Mouse (Mus musculus) cerebral cortex, adult 2 months (tissue): ENCODE results near the gene Rbm4b.

ENCODE experiments used
- WGBS: fragments of 180-500 bp; shearing (Covaris S2); methylation state at CpG from one replicate; pipeline ENCODE4 v1.1.7; 2018; 5-methylcytosine and 5-hydroxymethylcytosine counted together

Rbm4b gene

DNA sequence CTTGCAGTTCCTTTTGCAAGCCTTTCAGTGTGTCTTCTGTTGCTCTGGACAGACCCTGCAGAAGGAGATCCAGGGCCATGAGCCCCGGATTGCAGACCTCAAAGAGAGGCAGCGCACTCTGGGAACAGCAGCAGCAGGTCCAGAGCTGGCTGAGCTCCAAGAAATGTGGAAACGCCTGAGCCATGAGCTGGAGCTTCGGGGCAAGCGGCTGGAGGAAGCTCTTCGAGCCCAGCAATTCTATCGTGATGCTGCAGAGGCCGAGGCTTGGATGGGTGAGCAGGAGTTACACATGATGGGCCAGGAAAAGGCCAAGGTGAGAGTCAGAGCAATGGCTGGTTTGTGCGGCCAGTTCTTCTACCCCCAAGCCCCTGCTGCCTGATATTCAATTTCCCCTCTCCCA is 11.2 kb upstream of the Rbm4b start:
- WGBS: 29% methylated on average over 9 of the region's 9 CpGs

DNA sequence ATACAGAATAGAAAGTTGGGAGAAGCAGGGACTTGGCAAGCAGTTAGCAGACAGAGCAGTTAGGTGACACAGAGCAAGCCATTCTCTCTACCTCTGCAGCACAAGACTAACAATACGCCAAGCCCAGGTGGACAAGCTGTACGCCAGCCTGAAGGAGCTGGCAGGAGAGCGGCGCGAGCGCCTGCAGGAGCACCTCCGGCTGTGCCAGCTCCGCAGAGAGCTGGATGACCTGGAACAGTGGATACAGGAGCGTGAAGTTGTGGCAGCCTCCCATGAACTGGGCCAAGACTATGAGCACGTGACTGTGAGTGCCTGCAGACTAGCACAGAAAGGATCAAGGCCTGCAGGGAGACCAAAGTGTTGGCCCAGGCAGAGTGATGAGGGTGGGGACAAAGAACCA is 10.6 kb upstream of the Rbm4b start:
- WGBS: 65% methylated on average over 10 of the region's 10 CpGs

DNA sequence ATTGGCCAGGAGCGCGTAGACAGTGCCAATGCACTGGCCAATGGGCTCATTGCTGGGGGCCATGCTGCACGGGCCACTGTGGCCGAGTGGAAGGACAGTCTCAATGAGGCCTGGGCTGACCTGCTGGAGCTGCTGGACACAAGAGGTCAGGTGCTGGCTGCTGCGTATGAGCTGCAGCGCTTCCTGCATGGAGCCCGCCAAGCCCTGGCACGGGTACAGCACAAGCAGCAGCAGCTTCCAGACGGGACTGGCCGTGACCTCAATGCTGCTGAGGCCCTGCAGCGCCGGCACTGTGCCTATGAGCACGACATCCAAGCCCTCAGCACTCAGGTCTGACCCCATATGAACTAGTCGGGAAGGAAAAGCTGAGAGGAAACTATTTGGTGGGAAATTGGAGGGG is 9.7 kb upstream of the Rbm4b start:
- WGBS: 53% methylated on average over 14 of the region's 14 CpGs

DNA sequence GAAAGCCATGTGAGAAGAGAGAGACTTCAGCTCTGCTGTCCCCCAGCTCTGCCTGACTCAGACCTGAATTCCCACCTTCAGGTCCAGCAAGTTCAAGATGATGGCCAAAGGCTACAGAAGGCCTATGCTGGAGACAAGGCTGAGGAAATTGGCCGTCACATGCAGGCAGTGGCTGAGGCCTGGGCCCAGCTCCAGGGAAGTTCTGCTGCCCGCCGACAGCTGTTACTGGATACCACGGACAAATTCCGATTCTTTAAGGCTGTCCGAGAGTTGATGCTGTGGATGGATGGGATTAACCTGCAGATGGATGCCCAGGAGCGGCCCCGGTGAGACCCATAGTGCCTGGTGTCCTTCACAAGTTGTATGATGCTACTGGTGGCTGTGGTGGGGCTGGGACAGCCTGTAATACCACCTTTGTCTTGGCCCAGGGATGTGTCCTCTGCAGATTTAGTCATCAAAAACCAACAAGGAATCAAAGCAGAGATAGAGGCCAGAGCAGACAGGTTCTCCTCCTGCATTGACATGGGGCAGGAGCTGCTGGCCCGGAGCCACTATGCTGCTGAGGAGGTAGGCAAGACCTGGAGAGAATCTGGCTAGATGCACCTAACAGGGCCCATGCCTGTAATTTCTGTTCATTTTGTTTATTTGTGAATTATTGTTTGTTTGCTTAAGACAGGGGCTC is 8.5 kb upstream of the Rbm4b start:
- 68% methylated on average over 9 of the region's 9 CpGs for WGBS

DNA sequence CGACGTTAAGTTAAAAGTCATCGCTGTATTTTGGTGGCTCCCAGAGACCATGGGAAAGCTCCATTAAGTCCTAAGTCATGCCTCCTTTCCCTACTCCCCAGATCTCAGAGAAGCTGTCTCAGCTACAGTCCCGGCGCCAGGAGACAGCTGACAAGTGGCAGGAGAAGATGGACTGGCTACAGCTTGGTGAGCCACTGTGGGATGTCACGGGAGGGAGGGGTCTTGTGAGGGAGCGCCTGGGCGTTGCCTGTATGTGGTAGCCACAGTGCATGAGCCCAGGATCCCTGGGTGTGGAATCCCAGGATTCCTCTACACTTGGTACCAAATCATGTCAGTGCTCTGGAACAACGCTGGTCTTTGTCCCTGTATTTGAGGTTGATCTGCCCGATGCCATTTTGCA is 7.8 kb upstream of the Rbm4b start:
- 80% methylated on average over 10 of the region's 10 CpGs for WGBS

DNA sequence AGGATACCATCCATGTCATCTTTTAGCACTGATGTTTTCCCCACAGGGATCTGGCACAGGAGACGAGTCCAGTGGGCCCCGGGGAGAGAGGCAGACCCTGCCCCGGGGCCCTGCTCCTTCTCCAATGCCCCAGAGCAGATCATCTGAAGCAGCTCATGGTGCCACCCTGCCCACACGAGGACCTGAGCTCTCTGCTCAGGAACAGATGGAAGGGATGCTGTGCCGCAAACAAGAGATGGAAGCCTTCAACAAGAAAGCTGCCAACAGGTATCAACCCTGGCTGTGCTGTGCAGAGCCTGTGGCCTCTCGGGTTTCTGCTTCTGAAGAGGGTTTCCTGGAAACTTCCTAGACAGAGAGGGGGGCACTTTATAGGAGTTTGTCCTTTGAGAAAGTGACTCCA is 6.3 kb upstream of the Rbm4b start:
- WGBS: 63% methylated on average over 6 of the region's 6 CpGs

DNA sequence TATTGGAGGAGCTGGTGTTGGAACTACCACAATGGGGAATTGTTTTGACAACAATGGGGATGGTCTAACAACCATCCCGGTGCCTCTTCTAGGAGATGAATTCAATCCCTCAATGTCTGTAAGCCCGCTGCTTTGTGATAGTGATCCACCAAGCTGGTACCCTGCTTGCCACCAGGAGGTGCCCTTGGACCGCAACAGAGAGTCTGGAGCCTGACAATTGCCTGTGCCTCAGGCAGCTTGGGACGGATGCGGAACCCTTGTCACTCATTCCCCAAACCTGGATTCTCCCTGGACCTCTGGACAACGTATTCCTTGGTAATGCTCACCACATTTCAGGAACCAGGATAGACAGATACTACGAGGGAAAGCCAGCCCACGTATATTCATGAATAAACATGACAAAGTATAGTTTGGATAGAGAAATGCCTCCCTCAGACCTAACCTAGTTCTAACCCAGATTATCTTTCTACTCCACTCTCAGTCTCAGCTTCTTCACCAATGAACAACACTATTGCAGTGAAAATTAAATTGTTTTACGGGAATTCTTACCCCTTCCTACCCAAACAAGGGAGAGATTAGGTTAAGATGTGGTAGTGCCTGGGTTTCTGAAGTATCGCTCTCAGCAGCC is 618 bp upstream of the Rbm4b start:
- WGBS: 0% methylated on average over 10 of the region's 10 CpGs

DNA sequence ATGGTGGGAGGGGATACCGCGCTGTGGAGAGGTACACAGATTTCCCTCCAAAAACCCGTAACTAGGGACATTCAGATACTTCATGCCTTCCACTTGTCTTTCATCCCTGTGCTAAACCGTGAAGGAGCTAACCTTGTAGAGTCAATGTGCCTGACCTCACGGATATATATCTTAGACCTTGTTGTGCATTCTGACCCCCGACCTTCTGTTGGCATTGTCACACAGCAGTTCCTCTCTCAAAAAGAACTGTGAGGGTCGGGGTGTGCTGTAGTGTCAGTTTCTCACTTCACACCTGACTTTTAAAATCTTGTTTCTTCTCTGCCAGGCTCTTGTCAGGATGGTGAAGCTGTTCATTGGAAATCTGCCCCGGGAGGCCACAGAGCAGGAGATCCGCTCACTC is 624 bp downstream of the Rbm4b start:
- WGBS: 3% methylated on average over 9 of the region's 9 CpGs

DNA sequence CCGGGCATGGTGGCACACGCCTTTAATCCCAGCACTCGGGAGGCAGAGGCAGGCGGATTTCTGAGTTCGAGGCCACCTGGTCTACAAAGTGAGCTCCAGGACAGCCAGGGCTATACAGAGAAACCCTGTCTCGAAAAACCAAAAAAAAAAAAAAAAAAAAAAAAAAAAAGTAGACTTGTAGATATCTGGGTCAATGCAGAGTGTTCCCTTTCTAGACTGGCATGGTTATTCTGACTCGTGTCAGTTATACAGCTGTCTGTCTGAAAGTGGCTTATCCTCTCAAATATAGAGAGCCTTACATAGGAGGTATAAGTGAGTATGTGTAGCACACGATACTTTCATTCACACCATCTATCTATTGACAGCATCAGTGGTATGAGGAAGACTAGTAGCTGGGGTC is 4.2 kb downstream of the Rbm4b start:
- 78% methylated on average over 8 of the region's 8 CpGs for WGBS

DNA sequence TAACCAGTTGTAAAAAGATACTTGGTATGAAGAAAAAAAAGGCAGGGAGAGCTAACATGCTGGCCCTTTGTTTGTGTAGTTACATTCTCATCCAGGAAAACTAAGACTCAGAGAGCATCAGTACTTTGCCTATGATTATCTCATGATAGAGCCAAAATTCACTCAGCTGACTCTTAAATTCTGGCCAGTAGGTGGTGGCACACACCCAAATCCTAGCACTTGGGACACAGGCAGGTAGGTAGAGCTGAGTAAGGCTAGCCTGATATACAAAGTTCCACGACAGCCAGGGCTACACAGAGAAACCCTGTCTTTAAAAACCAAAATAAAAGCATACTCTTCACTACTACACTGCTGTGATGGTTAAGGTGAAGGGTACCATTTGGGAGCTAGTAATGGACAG is 6.6 kb downstream of the Rbm4b start:
- 34% methylated on average over 1 of the region's 1 CpGs for WGBS

DNA sequence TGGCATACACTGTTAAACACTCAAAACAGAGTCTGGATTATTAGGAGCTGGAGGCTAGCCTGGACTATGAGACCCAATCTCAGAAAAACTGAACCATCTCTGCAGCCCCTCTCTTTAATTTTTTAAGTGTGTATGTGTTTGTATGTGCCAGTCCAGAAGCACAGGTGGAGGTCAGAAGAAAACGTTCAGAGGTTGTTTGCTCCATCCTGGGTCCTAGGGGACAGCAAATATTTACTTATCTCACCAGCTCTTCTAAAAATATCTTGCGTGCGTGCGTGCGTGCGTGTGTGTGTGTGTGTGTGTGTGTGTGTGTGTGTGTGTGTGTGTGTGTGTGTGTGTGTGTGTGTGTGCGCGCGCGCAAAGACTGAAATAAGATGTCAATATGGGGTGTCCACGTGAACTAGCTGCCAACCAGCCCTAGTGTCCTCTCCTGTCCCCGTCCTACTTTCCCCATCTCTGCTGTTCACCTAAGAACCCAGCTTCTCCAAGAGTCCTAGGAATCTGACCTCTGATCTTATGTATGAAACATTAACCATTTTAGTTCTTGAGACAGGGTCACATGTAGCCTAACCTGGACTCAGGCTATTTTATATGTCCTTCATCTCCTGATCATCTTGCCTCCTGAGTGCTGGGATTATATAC is 11.3 kb downstream of the Rbm4b start:
- WGBS: 86% methylated on average over 12 of the region's 12 CpGs

DNA sequence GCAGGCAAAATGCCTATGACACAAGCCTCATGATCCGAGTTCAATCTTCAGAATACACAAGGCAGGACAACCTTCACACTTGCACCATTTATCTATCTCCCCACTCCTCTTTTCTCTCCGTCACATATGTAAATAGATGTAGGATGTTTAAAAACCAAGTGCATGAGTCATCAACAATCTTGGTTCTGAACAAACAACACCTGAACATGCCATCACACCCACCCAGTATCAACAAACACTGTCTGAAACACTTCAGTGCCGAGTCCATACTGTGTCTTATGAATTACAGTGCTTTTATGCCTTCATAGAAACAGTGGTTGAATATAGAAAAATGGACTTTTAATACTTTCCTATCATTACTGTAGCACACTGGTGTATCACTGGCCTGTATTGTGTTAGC is 16.5 kb downstream of the Rbm4b start:
- 56% methylated on average over 3 of the region's 3 CpGs for WGBS

DNA sequence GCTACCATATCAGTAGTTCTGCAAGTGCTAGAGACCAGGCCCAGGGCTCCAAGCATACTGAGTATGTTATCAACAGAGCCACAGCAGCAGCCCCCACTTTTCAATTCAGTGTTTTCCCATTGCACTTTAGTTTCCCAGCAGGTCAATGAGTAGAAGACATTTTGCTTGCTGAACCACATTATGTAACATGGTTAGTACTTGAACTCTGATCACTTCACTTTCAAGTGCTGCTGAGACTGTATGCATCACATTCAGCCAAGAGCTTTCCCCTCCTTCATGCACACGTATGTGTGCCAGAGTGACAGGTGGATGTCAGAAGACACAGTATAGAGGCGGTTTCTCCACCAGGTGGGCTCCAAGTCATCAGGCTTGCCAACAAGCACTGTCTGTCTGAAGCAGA is 26.6 kb downstream of the Rbm4b start:
- 62% methylated on average over 2 of the region's 2 CpGs for WGBS

DNA sequence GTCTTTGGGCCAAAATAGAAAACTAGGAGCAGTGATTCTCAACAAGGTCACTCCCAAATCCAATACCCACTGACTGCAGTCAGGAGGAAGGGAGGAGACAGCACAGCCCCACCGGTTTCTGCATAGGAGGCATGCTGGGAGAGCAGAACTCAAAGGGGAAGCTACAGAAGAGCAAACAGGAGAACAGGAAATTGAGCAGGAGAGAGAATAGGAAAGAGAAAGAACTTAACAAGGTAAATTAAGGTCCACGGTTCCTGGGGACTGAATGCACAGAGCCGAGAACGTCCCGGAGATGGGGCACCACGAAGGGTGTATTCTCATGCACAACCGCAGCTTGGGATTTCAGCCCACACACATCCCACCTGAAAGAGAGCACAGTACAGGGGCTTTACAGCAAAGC is 28.9 kb downstream of the Rbm4b start:
- 60% methylated on average over 7 of the region's 7 CpGs for WGBS

DNA sequence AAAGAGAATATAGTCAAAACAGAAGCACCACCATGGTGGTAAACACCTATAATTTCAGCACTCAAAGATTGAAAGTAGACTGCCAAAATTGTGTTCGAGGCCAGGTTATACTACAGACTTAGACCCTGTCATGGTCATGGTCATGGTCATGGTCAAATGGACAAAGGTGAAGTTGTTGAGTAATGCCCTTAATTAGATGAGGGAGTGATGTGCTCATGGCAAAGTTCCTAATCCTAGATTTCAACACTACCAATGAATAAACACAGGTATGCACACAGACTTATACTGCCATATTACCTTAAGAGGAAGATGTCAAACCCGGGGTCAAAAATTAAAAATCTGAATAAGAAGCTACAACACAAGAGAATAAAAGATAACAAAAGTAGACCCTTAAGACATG is 30.0 kb downstream of the Rbm4b start:
- 86% methylated on average over 2 of the region's 2 CpGs for WGBS

DNA sequence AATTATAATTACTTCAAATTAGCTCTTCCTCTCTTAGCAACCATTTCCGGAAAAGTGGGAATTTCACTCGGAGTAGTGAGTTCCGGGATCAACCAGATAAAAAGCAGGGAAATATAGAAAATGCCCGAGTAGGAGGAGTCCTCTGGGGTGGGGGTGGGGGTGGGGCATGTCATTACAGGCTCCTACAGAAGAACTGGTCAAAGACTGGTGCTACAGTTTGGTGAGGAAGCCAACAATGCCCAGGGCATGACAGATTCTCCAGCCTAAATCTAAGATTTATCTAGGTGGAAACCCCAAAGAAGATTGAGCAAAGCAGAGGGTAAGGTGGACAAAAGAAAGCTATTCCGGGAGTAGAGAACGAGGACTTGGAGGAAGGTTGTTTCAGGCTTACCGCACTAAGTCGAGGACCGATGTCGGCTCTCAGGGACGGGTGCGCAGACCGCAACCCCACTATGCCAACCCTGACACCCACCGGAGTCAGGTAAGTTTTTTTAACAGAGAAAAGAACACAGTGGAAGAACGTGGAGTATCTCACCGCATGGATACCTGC is 37.1 kb downstream of the Rbm4b start:
- WGBS: under 1% methylated on average over 16 of the region's 16 CpGs

DNA sequence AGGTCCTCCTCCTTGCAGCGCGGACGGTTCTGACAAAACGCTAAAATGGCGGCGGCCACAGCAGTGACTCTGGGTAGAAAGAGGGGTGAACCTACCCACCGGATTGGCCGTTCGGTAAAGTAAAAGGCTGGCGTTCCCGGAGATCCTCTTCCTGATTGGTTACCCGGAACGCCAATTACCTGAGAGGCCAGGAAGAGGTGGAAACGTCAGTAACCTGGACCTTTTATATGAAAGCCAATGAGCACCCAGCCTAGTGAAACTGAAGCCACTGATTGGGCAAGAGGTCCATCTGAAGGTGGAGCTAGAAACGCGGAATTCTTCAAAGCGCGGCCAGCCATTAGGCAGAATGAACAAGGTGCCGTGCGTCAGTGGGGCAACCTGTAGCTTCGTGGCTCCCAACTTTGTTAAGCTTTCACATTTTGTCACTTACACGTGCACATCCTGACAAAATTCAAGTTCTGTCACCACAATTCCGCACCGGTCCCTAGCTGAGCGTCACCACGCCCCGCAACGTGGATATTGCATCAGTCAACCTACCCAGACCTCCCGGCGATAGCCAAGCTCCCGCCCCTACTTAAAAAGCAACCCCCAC is 37.6 kb downstream of the Rbm4b start, which contains the start of gene Rbm4:
Gene Rbm4, minus strand, starts transcription at position 71 of the 592 bp plus-strand sequence.
- under 1% methylated on average over 31 of the region's 31 CpGs for WGBS

DNA sequence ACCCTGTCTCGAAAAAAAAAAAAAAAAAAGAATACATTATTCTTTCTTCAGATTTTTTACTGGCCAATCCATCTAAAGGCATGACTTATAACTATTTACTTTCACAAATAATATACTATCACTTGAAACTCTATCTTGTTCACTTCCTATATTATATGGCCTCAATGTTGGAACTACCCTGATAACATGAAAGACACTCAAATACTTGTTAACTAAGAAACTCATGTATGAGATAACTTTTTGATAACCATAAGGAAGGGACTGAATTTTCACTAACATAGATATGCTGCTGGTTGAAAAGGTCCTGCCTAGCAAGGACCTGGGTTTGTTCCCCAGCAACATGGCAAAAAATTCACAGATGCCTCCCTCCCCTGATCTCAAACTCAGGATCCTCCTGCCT is 39.6 kb downstream of the Rbm4b start:
- WGBS: 71% methylated on average over 1 of the region's 1 CpGs

DNA sequence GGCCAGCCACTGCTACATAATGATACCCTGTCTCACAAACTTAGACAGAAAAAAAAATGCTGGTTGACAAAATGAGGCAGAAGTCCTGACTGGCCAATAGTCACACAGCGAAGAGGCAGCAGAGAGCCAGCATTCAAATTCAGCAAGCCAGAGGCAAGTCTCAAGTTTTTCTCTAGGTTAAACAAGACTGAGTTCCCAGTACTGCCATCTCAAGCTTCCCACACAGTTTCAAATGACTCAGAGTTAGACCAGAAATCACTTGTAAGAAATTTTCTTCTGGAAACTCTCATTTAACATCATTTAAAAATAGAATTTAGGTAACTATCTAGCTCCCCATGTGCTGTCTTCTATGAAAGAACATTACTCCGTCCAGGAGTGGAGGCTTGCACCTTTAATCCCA is 41.5 kb downstream of the Rbm4b start:
- 47% methylated on average over 2 of the region's 2 CpGs for WGBS

DNA sequence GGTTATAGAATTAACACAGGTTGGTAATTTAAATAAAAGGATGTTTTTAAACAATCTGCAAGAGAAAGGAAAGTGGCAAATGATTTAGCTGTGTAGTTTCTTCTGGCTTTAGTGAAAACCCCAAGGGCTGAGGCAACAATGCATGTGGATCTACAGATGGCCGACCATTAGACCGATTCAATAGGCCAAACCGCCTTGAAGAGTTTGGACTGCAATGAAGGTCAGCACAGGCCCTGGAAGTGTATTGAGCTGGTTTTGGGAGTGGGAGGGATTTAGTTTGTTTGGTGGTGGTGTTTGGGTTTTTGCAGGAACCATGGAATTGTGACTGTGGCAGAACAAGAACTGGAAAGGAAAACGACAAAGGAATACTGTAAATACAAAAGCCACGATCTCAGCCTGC is 42.8 kb downstream of the Rbm4b start:
- WGBS: 80% methylated on average over 5 of the region's 5 CpGs

DNA sequence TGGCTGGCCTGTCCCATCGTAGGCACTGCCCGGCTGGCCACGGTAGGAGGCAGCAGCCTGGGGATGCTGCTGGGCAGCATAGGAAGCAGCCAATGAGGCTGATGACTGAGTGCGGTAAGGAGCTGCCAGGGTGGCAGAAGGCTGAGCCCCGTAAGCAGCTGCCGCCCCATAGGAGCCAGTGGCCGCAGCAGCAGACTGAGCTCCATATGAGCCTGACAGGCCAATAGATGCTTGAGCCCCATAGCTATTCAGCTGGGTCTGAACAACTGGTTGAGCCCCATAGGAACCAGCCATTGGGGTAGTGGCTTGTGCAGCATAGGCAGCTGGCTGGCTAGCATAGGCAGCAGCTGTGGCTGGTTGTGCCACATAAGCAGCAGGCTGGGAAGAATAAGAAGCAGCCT is 46.4 kb downstream of the Rbm4b start:
- WGBS: 86% methylated on average over 7 of the region's 7 CpGs

DNA sequence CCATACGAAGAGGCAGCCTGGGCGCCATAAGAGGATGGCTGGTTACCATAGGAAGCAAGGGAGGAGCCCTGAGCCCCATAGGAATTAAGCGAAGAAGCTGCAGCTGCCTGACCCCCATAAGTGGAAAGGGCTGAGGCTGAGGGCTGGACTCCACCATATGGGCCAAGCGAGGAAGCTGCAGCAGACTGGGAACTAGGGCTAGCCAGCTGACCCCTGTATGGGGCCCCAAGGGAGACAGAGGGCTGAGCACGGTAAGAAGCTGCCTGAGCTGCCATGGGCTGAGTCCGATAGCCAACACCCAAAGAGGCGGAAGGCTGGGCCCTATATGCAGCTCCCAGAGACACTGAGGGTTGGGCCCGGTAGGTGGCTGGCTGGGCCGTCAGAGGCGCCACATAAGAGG is 47.0 kb downstream of the Rbm4b start:
- WGBS: 86% methylated on average over 10 of the region's 10 CpGs

DNA sequence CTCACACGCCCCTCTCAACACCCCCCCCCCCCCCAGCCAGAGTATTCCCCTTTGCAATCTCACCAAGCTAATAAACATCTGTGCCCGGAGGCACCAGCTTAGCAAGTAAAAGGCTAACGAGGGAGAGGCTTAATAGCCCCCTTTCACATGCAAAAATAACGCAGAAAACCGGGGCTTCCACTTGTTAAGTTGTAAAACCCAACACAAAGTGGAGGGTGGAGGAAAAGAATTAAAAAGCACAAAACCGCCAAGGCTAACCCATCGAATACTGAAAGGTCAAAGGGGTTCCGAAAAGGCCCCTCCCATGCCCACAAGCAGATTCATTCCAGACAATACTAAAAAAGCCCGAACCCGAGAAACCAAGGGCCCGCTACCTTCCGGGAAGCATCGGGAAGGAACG is 54.0 kb downstream of the Rbm4b start:
- under 1% methylated on average over 14 of the region's 14 CpGs for WGBS
